Mouse (Mus musculus) G1E (cell line): Measurements from ENCODE around the gene Hba-x. TPM values are rescaled to one million over a fixed set of nuclear protein-coding genes. Genes with fewer than 3 reads are reported as not detected.
A peak's percentile ranks its signal among the peaks of the same experiment; 100 is the strongest.
"Not testable (repeated sequence)": the region's sequence is repeated elsewhere in the genome, so short reads cannot be mapped to it uniquely, and the experiment has no call there.

Source experiments
- ATAC-seq: 2 replicates; pipeline ENCODE4 v1.8.0; 2016; ENCODE audit warnings: mild to moderate bottlenecking; ENCODE audit not compliant: insufficient number of reproducible peaks, poor library complexity, low FRiP score, severe bottlenecking; ENCODE audit errors: extremely low read depth
- DNase-seq: peaks from one replicate; pipeline ENCODE4 v3.0.0; 2012; ENCODE audit warnings: low spot score
- H3K27me3 ChIP-seq: 2 replicates; pipeline ENCODE4 v1.6.1; 2012; ENCODE audit warnings: mild to moderate bottlenecking, low read length, inconsistent platforms; ENCODE audit not compliant: insufficient read depth
- H3K36me3 ChIP-seq: replicated peaks from 2 replicates; pipeline ENCODE3; 2012; ENCODE audit warnings: mild to moderate bottlenecking, inconsistent platforms
- H3K4me1 ChIP-seq: 2 replicates; pipeline ENCODE4 v1.6.1; 2012; ENCODE audit warnings: low read depth, low read length, inconsistent platforms, mixed read lengths; ENCODE audit not compliant: insufficient read depth
- H3K4me3 ChIP-seq: 2 replicates; pipeline ENCODE4 v1.5.1; 2012; ENCODE audit warnings: low read depth, mild to moderate bottlenecking, inconsistent platforms, low read length, moderate library complexity, mixed read lengths
- H3K9me3 ChIP-seq: replicated peaks from 2 replicates; pipeline ENCODE4 v1.6.1; 2012; ENCODE audit warnings: inconsistent platforms
- CTCF ChIP-seq: IDR thresholded peaks from 2 replicates; pipeline ENCODE4 v1.5.1; 2012; ENCODE audit warnings: low read depth, low read length, inconsistent platforms, mixed read lengths
- GATA1 ChIP-seq: IDR thresholded peaks from 2 replicates; pipeline ENCODE4 v1.6.1; 2012; ENCODE audit warnings: borderline replicate concordance, low read length, inconsistent platforms, mixed read lengths
- GATA2 ChIP-seq: IDR thresholded peaks from 2 replicates; pipeline ENCODE4 v1.6.1; 2012; ENCODE audit warnings: low read depth, low read length, inconsistent platforms, borderline replicate concordance
- POLR2AphosphoS5 ChIP-seq: IDR thresholded peaks from 2 replicates; pipeline ENCODE4 v1.6.1; 2012; ENCODE audit warnings: low read depth, low read length, inconsistent platforms; ENCODE audit not compliant: insufficient replicate concordance
- TAL1 ChIP-seq: conservative IDR thresholded peaks from 2 replicates; pipeline ENCODE4 v1.6.1; 2012; ENCODE audit warnings: low read depth, low read length, inconsistent platforms, mixed read lengths
- polyA plus RNA-seq: library from polyadenylated mRNA; stranded (reverse); fragments of >175 nt; gene quantifications from 2 replicates; pipeline ENCODE4 v1.2.3, GENCODE M21; 2012
- total RNA-seq, 2 experiments: library from RNA; stranded (forward) in 1 of 2; stranded (reverse) in 1 of 2; fragments of 200-1000 nt in 1 of 2; fragments of >200 nt in 1 of 2; fragmentation: Nextera tagmentation in 1 of 2; gene quantifications; 2 replicates each; pipeline ENCODE4 v1.2.3; 2014 to 2017

Gene Hba-x
- total and polyA plus RNA-seq, 3 experiments, result 0.09 TPM; not detected in 2

- no peak for TF ChIP-seq GATA1
- no peaks in the 10 kb centered on the region for H3K9me3 ChIP-seq
- H3K27me3 ChIP-seq, result no peaks in the 10 kb centered on the region
- H3K4me1 ChIP-seq, result peaks cover 55% of the 10 kb centered on the region
- ATAC-seq (no peak), DNase-seq (no peak)
- H3K4me3 ChIP-seq, result peak overlapping the region; percentile 72
- H3K36me3 ChIP-seq, result peaks cover 2% of the 10 kb centered on the region
Observed at GRCm38 (mm10) chr11:32287493-32287825, 11.3 kb downstream of the Hba-x start.

GRCm38 (mm10) chr11:32292819-32293218 lies 16.6 kb downstream of the Hba-x start:
- not testable (repeated sequence) for H3K27me3 ChIP-seq, H3K4me3 ChIP-seq, H3K9me3 ChIP-seq, ATAC-seq, DNase-seq, H3K36me3 ChIP-seq
- peaks cover 66% of the 10 kb centered on the region for H3K4me1 ChIP-seq

- DNase-seq, ATAC-seq: not testable (repeated sequence)
Observed at GRCm38 (mm10) chr11:32293479-32293878, 17.3 kb downstream of the Hba-x start.

GRCm38 (mm10) chr11:32296203-32296602 lies 20.0 kb downstream of the Hba-x start, which contains the start of gene Hba-a2:
Gene Hba-a2, plus strand, starts transcription at chr11:32296489.
- peak; percentile 97 for ATAC-seq
- not testable (repeated sequence) for H3K36me3 ChIP-seq, DNase-seq, H3K27me3 ChIP-seq, H3K9me3 ChIP-seq
- Histone ChIP-seq H3K4me3 (peak within 1 kb of the TSS; percentile 53; the same call in 1 of the 2 replicates), H3K4me1 (peaks cover 55% of the 10 kb centered on the region)

More at GRCm38 (mm10) chr11:32293479-32293878, 17.3 kb downstream of the Hba-x start:
- H3K9me3 ChIP-seq, H3K36me3 ChIP-seq, H3K4me3 ChIP-seq, H3K27me3 ChIP-seq: not testable (repeated sequence)
- peaks cover 62% of the 10 kb centered on the region for H3K4me1 ChIP-seq

- not testable (repeated sequence) for H3K36me3 ChIP-seq, DNase-seq, ATAC-seq, H3K9me3 ChIP-seq
- Histone ChIP-seq H3K4me1 (peaks cover 44% of the 10 kb centered on the region), H3K27me3 (peaks cover 13% of the 10 kb centered on the region; the same call in 1 of the 2 replicates), H3K4me3 (peak overlapping the region; percentile 53; the same call in 1 of the 2 replicates)
Observed at GRCm38 (mm10) chr11:32297417-32297816, 21.2 kb downstream of the Hba-x start.

- no peak overlapping the region; the same call in 1 of the 2 replicates for H3K4me3 ChIP-seq
- H3K27me3 ChIP-seq, result peaks cover 17% of the 10 kb centered on the region
- peaks cover 39% of the 10 kb centered on the region for H3K4me1 ChIP-seq
- peaks cover 3% of the 10 kb centered on the region for H3K36me3 ChIP-seq
- DNase-seq, result no peak
- TF ChIP-seq GATA2 (no peak), CTCF (no peak), POLR2AphosphoS5 (no peak), TAL1 (no peak), GATA1 (no peak)
- no peak for ATAC-seq
- no peaks in the 10 kb centered on the region for H3K9me3 ChIP-seq
Observed at GRCm38 (mm10) chr11:32297866-32298531, 21.8 kb downstream of the Hba-x start.

GRCm38 (mm10) chr11:32298532-32298918 lies 22.3 kb downstream of the Hba-x start:
- ATAC-seq, result no peak
- H3K36me3 ChIP-seq, result peaks cover 3% of the 10 kb centered on the region
- H3K4me3 ChIP-seq, result no peak overlapping the region
- H3K4me1 ChIP-seq, result peaks cover 38% of the 10 kb centered on the region
- H3K27me3 ChIP-seq, result peaks cover 21% of the 10 kb centered on the region
- TF ChIP-seq GATA2 (no peak), TAL1 (no peak), CTCF (no peak), POLR2AphosphoS5 (no peak), GATA1 (no peak)
- DNase-seq, result no peak
- no peaks in the 10 kb centered on the region for H3K9me3 ChIP-seq
